Mouse (Mus musculus) kidney, embryonic 14.5 days (tissue): ENCODE data around the gene Gm5725. TPM values are rescaled to one million over a fixed set of nuclear protein-coding genes. Genes with fewer than 3 reads are reported as not detected.
"Not testable (repeated sequence)": the region's sequence is repeated elsewhere in the genome, so short reads cannot be mapped to it uniquely, and the experiment has no call there.

ENCODE experiments used
- ATAC-seq: fragments of 200-750 bp; cut with Nextera tagmentation; 2 replicates; pipeline ENCODE4 v1.8.0; 2017; ENCODE audit warnings: moderate number of reproducible peaks, mild to moderate bottlenecking, moderate TSS enrichment, moderate library complexity; ENCODE audit not compliant: low FRiP score, low TSS enrichment
- H3K27ac ChIP-seq: fragments of 300-500 bp; sonication (generic); 2 replicates; pipeline ENCODE4 v1.5.1; 2014; ENCODE audit warnings: low read depth, mild to moderate bottlenecking, low read length, moderate library complexity, mixed read lengths
- H3K27me3 ChIP-seq: fragments of 300-500 bp; sonication (generic); 2 replicates; pipeline ENCODE4 v1.6.1; 2014; ENCODE audit warnings: mild to moderate bottlenecking, low read length; ENCODE audit not compliant: control insufficient read depth, insufficient read depth
- H3K36me3 ChIP-seq: fragments of 300-500 bp; sonication (generic); 2 replicates; pipeline ENCODE4 v1.6.1; 2014; ENCODE audit warnings: low read length, mixed read lengths; ENCODE audit not compliant: control insufficient read depth, insufficient read depth
- H3K4me1 ChIP-seq: fragments of 300-500 bp; sonication (generic); 2 replicates; pipeline ENCODE4 v1.6.1; 2014; ENCODE audit warnings: low read length, mixed read lengths; ENCODE audit not compliant: control insufficient read depth, insufficient read depth
- H3K4me2 ChIP-seq: fragments of 300-500 bp; sonication (generic); replicated peaks from 2 replicates; pipeline ENCODE4 v1.6.1; 2014; ENCODE audit warnings: low read depth, mild to moderate bottlenecking, low read length
- H3K4me3 ChIP-seq: fragments of 300-500 bp; sonication (generic); 2 replicates; pipeline ENCODE4 v1.5.1; 2014; ENCODE audit warnings: mild to moderate bottlenecking, low read length
- H3K9ac ChIP-seq: fragments of 300-500 bp; sonication (generic); 2 replicates; pipeline ENCODE4 v1.6.1; 2014; ENCODE audit warnings: low read depth, mild to moderate bottlenecking, low read length, moderate library complexity
- H3K9me3 ChIP-seq: fragments of 300-500 bp; sonication (generic); 2 replicates; pipeline ENCODE4 v1.6.1; 2016; ENCODE audit warnings: low read length; ENCODE audit not compliant: control insufficient read depth
- WGBS: fragments of 180-500 bp; shearing (Covaris S2); extraction: QIAGEN DNeasy Blood & Tissue Kit; methylation state at CpG from one replicate; pipeline ENCODE4 v1.1.7; 2014; 5-methylcytosine and 5-hydroxymethylcytosine counted together
- polyA plus RNA-seq: library from polyadenylated mRNA; unstranded; fragments of >200 nt; fragmentation: Nextera tagmentation; extraction: Ambion mirVana; gene quantifications from 2 replicates; pipeline ENCODE4 v1.2.1, GENCODE M21; 2014

The Gm5725 gene
- not detected in 2 replicates for polyA plus RNA-seq

DNA sequence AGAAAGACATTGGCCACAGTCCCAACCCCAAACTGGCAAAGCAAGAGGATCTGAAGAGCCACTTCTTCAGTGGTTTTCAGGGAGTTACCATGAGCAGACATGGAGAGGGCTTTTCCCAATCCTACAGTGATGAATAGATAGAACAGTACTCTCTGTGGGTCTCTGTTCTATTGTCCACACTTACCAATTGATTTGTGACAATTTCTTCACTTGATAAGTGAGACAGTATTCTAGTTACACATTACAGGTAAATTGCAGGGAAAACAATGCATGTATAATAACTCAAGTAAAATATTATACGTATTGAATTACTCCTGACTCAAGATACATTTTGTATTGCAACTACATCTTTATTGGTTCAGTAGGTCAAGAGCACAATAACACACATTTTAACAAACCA is at the start of gene Gm5725:
Gene Gm5725, minus strand, starts transcription at position 101 of the 400 bp plus-strand sequence.
- H3K27ac ChIP-seq, H3K27me3 ChIP-seq, H3K4me2 ChIP-seq, H3K36me3 ChIP-seq, H3K9ac ChIP-seq, ATAC-seq, H3K4me3 ChIP-seq, H3K4me1 ChIP-seq, H3K9me3 ChIP-seq: not testable (repeated sequence)
- no CpG with 5 or more reads among the region's 1 CpGs for WGBS

DNA sequence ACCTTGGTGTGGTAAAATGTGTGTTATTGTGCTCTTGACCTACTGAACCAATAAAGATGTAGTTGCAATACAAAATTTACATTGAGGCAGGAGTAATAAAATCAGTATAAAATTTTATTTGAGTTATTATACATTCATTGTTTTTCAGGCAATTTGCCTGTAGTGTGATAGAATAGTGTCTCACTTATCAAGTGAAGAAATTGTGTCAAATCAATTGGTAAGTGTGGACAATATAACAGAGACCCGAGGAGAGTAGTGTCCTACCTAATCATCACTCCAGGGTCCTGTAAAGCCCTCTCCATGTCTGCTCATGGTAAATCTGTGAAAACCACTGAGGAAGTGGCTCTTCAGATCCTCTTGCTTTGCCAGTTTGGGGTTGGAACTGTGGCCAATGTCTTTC is 12.0 kb downstream of the Gm5725 start, which contains the start of gene Vmn1r135:
Gene Vmn1r135, plus strand, starts transcription at position 301 of the 400 bp plus-strand sequence.
- not testable (repeated sequence) for H3K27ac ChIP-seq, ATAC-seq, H3K9me3 ChIP-seq, H3K36me3 ChIP-seq, H3K4me3 ChIP-seq, H3K27me3 ChIP-seq, H3K9ac ChIP-seq, H3K4me2 ChIP-seq, H3K4me1 ChIP-seq
- WGBS = no CpG with 5 or more reads among the region's 1 CpGs

DNA sequence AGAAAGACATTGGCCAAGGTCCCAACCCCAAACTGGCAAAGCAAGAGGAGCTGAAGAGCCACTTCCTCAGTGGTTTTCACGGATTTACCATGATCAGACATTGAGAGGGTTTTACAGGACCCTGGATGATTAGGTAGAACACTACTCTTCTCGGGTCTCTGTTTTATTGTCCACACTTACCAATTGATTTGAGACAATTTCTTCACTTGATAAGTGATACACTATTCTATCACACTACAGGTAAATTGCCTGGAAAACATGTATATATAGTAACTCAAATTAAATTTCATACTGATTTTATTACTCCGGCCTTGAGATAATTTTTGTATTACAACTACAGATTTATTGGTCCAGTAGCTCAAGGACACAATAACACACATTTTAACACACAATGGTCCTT is 47.4 kb downstream of the Gm5725 start, which contains the start of gene Gm4177:
Gene Gm4177, minus strand, starts transcription at position 101 of the 400 bp plus-strand sequence.
- H3K9ac ChIP-seq, ATAC-seq, H3K4me3 ChIP-seq, H3K36me3 ChIP-seq, H3K27me3 ChIP-seq, H3K27ac ChIP-seq, H3K4me2 ChIP-seq, H3K9me3 ChIP-seq, H3K4me1 ChIP-seq: not testable (repeated sequence)
- no CpG with 5 or more reads among the region's 3 CpGs for WGBS

Other genes starting within 250 kb of the Gm5725 start
- not detected in 2 replicates for gene Vmn1r132, start 230.2 kb downstream of the Gm5725 start, polyA plus RNA-seq
- not detected in 2 replicates for gene Gm4175, start 82.8 kb downstream of the Gm5725 start, polyA plus RNA-seq
- gene Gm4177, start 47.5 kb downstream of the Gm5725 start, polyA plus RNA-seq = not detected in 2 replicates
- gene Vmn1r135, start 11.9 kb downstream of the Gm5725 start, polyA plus RNA-seq = not detected in 2 replicates
- gene Gm5891, start 77.0 kb upstream of the Gm5725 start, polyA plus RNA-seq = not detected in 2 replicates
- gene Vmn1r137, start 150.3 kb upstream of the Gm5725 start, polyA plus RNA-seq = not detected in 2 replicates
- gene Vmn1r138, start 184.6 kb upstream of the Gm5725 start, polyA plus RNA-seq = not detected in 2 replicates
- gene Gm6176, start 212.0 kb upstream of the Gm5725 start, polyA plus RNA-seq = not detected in 2 replicates
- gene Vmn1r139, start 224.8 kb upstream of the Gm5725 start, polyA plus RNA-seq = not detected in 2 replicates